Mouse (Mus musculus): ENCODE measurements around the gene Eif2ak1.

DNA sequence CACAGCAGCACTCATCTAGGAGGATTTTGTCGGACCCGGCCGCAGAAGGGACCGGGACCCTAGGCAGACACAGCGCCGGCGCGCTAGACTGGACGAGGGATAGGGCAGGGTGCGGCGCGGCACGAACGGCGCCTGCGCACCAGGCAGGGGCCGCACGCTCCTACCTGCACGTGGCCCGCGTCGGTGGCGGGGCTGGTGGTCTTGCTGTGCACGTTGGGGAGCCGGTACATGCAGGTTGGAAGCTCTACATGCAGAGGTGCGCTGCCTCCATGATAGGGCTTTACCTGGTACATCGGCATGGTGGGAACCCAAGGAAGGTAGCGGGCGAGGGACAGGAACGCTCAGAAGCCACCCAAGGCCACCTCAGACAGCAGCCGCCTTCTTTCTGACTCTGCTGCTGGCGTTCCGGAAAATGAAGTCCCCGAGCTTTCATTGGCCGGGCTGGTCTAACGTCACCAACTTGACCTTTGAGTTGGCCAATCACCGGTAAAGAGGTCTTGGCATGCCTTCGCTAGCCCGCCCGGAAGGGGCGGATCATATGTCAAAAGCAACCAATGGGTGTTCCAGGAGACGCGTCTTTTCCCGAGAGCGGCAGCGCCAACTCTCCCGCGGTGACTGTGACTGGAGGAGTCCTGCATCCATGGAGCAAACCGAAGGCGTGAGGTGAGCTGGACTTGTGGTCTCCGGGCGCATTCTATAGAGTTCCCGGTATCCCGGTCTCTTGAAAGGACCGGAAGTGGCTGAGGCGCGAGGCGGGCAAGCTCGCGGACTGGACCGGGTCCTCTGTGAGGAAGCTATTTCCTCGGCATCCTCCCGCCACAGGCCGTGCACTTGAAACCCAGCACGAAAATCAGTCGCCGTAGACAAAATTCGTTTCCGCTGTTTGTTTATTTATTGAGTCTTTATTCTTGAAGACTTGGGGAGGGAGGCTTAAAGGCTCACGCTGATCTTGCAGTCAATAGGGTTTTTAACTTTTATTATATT is 92.1 kb downstream of the Eif2ak1 start, which contains the start of the genes Aimp2 and Pms2:
- TF ChIP-seq CTCF (conservative IDR thresholded peaks at IDR 0.05; ENCODE audit: low read length) (no peak), NANOG (IDR thresholded peaks at IDR 0.05; ENCODE audit: borderline replicate concordance, low read length) (no peak), POU5F1 (IDR thresholded peaks at IDR 0.05; ENCODE audit: borderline replicate concordance, low read length) (no peak)
